Mouse (Mus musculus) midbrain, embryonic 15.5 days (tissue): ENCODE data around the gene Pik3r2. TPM values are rescaled to one million over a fixed set of nuclear protein-coding genes. Genes with fewer than 3 reads are reported as not detected.
"Not testable (repeated sequence)": the region's sequence is repeated elsewhere in the genome, so short reads cannot be mapped to it uniquely, and the experiment has no call there.

Experiments
- ATAC-seq: fragments of 200-750 bp; cut with Nextera tagmentation; replicated peaks from 2 replicates; pipeline ENCODE4 v1.8.0; 2017; ENCODE audit warnings: moderate TSS enrichment
- H3K27ac ChIP-seq: fragments of 300-500 bp; sonication (generic); 2 replicates; pipeline ENCODE4 v1.5.1; 2015; ENCODE audit warnings: mild to moderate bottlenecking, inconsistent platforms
- H3K27me3 ChIP-seq: fragments of 300-500 bp; sonication (generic); replicated peaks from 2 replicates; pipeline ENCODE4 v1.6.1; 2015; ENCODE audit warnings: inconsistent platforms
- H3K36me3 ChIP-seq: fragments of 300-500 bp; sonication (generic); replicated peaks from 2 replicates; pipeline ENCODE4 v1.6.1; 2015; ENCODE audit warnings: inconsistent platforms
- H3K4me1 ChIP-seq: fragments of 300-500 bp; sonication (generic); 2 replicates; pipeline ENCODE4 v1.6.1; 2015; ENCODE audit warnings: inconsistent platforms
- H3K4me2 ChIP-seq: fragments of 300-500 bp; sonication (generic); 2 replicates; pipeline ENCODE4 v1.6.1; 2015; ENCODE audit warnings: inconsistent platforms, mild to moderate bottlenecking, moderate library complexity
- H3K4me3 ChIP-seq: fragments of 300-500 bp; sonication (generic); 2 replicates; pipeline ENCODE4 v1.5.1; 2015; ENCODE audit warnings: mild to moderate bottlenecking, inconsistent platforms
- H3K9ac ChIP-seq: fragments of 300-500 bp; sonication (generic); 2 replicates; pipeline ENCODE4 v1.6.1; 2015; ENCODE audit warnings: mild to moderate bottlenecking, inconsistent platforms
- H3K9me3 ChIP-seq: fragments of 300-500 bp; sonication (generic); 2 replicates; pipeline ENCODE4 v1.6.1; 2016; ENCODE audit warnings: inconsistent platforms
- WGBS: fragments of 180-500 bp; shearing (Covaris S2); methylation state at CpG from one replicate; pipeline ENCODE4 v1.1.7; 2015; ENCODE audit warnings: mixed read lengths; 5-methylcytosine and 5-hydroxymethylcytosine counted together
- polyA plus RNA-seq: library from polyadenylated mRNA; unstranded; fragments of >200 nt; fragmentation: Nextera tagmentation; extraction: Ambion mirVana; gene quantifications from 2 replicates; pipeline ENCODE4 v1.2.1, GENCODE M21; 2015

Pik3r2 gene
- 113 TPM in 2 replicates for polyA plus RNA-seq

GRCm38 (mm10) chr8:70776496-70777444, at the start of gene Pik3r2:
TSS of gene Pik3r2 (minus strand) at chr8:70776713.
- H3K9me3 ChIP-seq = no peaks in the 10 kb centered on the region
- H3K36me3 ChIP-seq = peaks cover 26% of the 10 kb centered on the region
- peak within 1 kb of the TSS; percentile 87 for H3K4me2 ChIP-seq
- ATAC-seq = peak; percentile 95
- under 1% methylated on average over 94 of the region's 94 CpGs for WGBS
- peaks cover 48% of the 10 kb centered on the region for H3K4me1 ChIP-seq
- no peaks in the 10 kb centered on the region for H3K27me3 ChIP-seq
- peak within 1 kb of the TSS; percentile 98 for H3K27ac ChIP-seq
- H3K9ac ChIP-seq = peak within 1 kb of the TSS; percentile 99
- peak within 1 kb of the TSS; percentile 90 for H3K4me3 ChIP-seq

- 87% methylated on average over 8 of the region's 8 CpGs for WGBS
- Histone ChIP-seq H3K27me3 (peaks cover 5% of the 10 kb centered on the region; the same call in 1 of the 2 replicates), H3K4me1 (no peaks in the 10 kb centered on the region), H3K9me3 (no peaks in the 10 kb centered on the region), H3K36me3 (no peaks in the 10 kb centered on the region), H3K4me2 (no peak overlapping the region), H3K4me3 (no peak overlapping the region), H3K9ac (no peak overlapping the region), H3K27ac (no peak overlapping the region)
- ATAC-seq = no peak
Measured at GRCm38 (mm10) chr8:70825816-70826215, 49.3 kb upstream of the Pik3r2 start.

GRCm38 (mm10) chr8:70823802-70824201, 47.3 kb upstream of the Pik3r2 start:
- Histone ChIP-seq H3K27ac (no peak overlapping the region), H3K36me3 (no peaks in the 10 kb centered on the region), H3K27me3 (peaks cover 10% of the 10 kb centered on the region), H3K9ac (no peak overlapping the region), H3K4me3 (no peak overlapping the region), H3K9me3 (no peaks in the 10 kb centered on the region), H3K4me2 (no peak overlapping the region), H3K4me1 (no peaks in the 10 kb centered on the region)
- ATAC-seq = no peak
- 88% methylated on average over 7 of the region's 7 CpGs for WGBS

- not testable (repeated sequence) for H3K36me3 ChIP-seq, H3K27me3 ChIP-seq
Measured at GRCm38 (mm10) chr8:70822594-70822993, 46.1 kb upstream of the Pik3r2 start.

GRCm38 (mm10) chr8:70821992-70822391, 45.5 kb upstream of the Pik3r2 start:
- 50% methylated on average over 11 of the region's 11 CpGs for WGBS
- no peak for ATAC-seq

More at GRCm38 (mm10) chr8:70822594-70822993, 46.1 kb upstream of the Pik3r2 start:
- 84% methylated on average over 3 of the region's 3 CpGs for WGBS
- H3K4me1 ChIP-seq, H3K4me2 ChIP-seq, H3K4me3 ChIP-seq, H3K9ac ChIP-seq, H3K27ac ChIP-seq, ATAC-seq, H3K9me3 ChIP-seq: not testable (repeated sequence)

GRCm38 (mm10) chr8:70821399-70821962, 45.0 kb upstream of the Pik3r2 start:
- Histone ChIP-seq H3K9ac (no peak overlapping the region), H3K4me1 (peaks cover 5% of the 10 kb centered on the region; the same call in 1 of the 2 replicates), H3K27me3 (peaks cover 13% of the 10 kb centered on the region), H3K9me3 (no peaks in the 10 kb centered on the region), H3K4me3 (no peak overlapping the region), H3K4me2 (no peak overlapping the region), H3K36me3 (no peaks in the 10 kb centered on the region), H3K27ac (no peak overlapping the region)
- 18% methylated on average over 30 of the region's 30 CpGs for WGBS
- peak; percentile 30; the same call in 1 of the 2 replicates for ATAC-seq

More at GRCm38 (mm10) chr8:70821992-70822391, 45.5 kb upstream of the Pik3r2 start:
- Histone ChIP-seq H3K27ac (no peak overlapping the region), H3K4me1 (peaks cover under 1% of the 10 kb centered on the region; the same call in 1 of the 2 replicates), H3K4me3 (no peak overlapping the region), H3K9me3 (no peaks in the 10 kb centered on the region), H3K4me2 (no peak overlapping the region), H3K27me3 (peaks cover 10% of the 10 kb centered on the region), H3K36me3 (no peaks in the 10 kb centered on the region), H3K9ac (no peak overlapping the region)

- no peak overlapping the region for H3K27ac ChIP-seq
- peak; percentile 25; the same call in 1 of the 2 replicates for ATAC-seq
- no peak overlapping the region for H3K4me2 ChIP-seq
- H3K36me3 ChIP-seq = no peaks in the 10 kb centered on the region
- no peak overlapping the region for H3K9ac ChIP-seq
- H3K4me1 ChIP-seq = peaks cover 5% of the 10 kb centered on the region; the same call in 1 of the 2 replicates
- no peak overlapping the region for H3K4me3 ChIP-seq
- no peaks in the 10 kb centered on the region for H3K9me3 ChIP-seq
- WGBS = 4% methylated on average over 31 of the region's 31 CpGs
- H3K27me3 ChIP-seq = peaks cover 25% of the 10 kb centered on the region
Measured at GRCm38 (mm10) chr8:70820101-70820935, 43.8 kb upstream of the Pik3r2 start.

- H3K27ac ChIP-seq = no peak overlapping the region
- H3K4me3 ChIP-seq = no peak overlapping the region
- H3K27me3 ChIP-seq = peaks cover 31% of the 10 kb centered on the region
- WGBS = 11% methylated on average over 30 of the region's 30 CpGs
- no peak overlapping the region for H3K9ac ChIP-seq
- H3K4me2 ChIP-seq = peak overlapping the region; percentile 34
- ATAC-seq = no peak
- no peaks in the 10 kb centered on the region for H3K9me3 ChIP-seq
- no peaks in the 10 kb centered on the region for H3K36me3 ChIP-seq
- peaks cover 5% of the 10 kb centered on the region; the same call in 1 of the 2 replicates for H3K4me1 ChIP-seq
Measured at GRCm38 (mm10) chr8:70816679-70817078, 40.2 kb upstream of the Pik3r2 start.

- Histone ChIP-seq H3K27me3 (peaks cover 22% of the 10 kb centered on the region), H3K4me3 (no peak overlapping the region), H3K27ac (no peak overlapping the region), H3K4me1 (peaks cover 5% of the 10 kb centered on the region; the same call in 1 of the 2 replicates), H3K36me3 (no peaks in the 10 kb centered on the region), H3K9me3 (no peaks in the 10 kb centered on the region), H3K9ac (no peak overlapping the region), H3K4me2 (no peak overlapping the region)
- WGBS = 62% methylated on average over 4 of the region's 4 CpGs
- ATAC-seq = no peak
Measured at GRCm38 (mm10) chr8:70812885-70813284, 36.4 kb upstream of the Pik3r2 start.

GRCm38 (mm10) chr8:70812055-70812454, 35.5 kb upstream of the Pik3r2 start:
- H3K27me3 ChIP-seq = peaks cover 22% of the 10 kb centered on the region
- no peaks in the 10 kb centered on the region for H3K36me3 ChIP-seq
- H3K9ac ChIP-seq = no peak overlapping the region
- H3K4me2 ChIP-seq = no peak overlapping the region
- no peak overlapping the region for H3K27ac ChIP-seq
- no peak overlapping the region for H3K4me3 ChIP-seq
- peaks cover 5% of the 10 kb centered on the region; the same call in 1 of the 2 replicates for H3K4me1 ChIP-seq
- ATAC-seq = no peak
- H3K9me3 ChIP-seq = no peaks in the 10 kb centered on the region
- WGBS = 39% methylated on average over 4 of the region's 4 CpGs

- H3K4me2 ChIP-seq = no peak overlapping the region
- ATAC-seq = no peak
- WGBS = 74% methylated on average over 20 of the region's 20 CpGs
- H3K9me3 ChIP-seq = no peaks in the 10 kb centered on the region
- no peaks in the 10 kb centered on the region for H3K4me1 ChIP-seq
- no peaks in the 10 kb centered on the region for H3K36me3 ChIP-seq
- H3K27me3 ChIP-seq = peaks cover 23% of the 10 kb centered on the region
- no peak overlapping the region for H3K4me3 ChIP-seq
- H3K27ac ChIP-seq = no peak overlapping the region
- H3K9ac ChIP-seq = no peak overlapping the region
Measured at GRCm38 (mm10) chr8:70810962-70811680, 34.6 kb upstream of the Pik3r2 start.
